Mouse (Mus musculus): ENCODE measurements around the gene Slc6a8. TPM values are rescaled to one million over a fixed set of nuclear protein-coding genes. Genes with fewer than 3 reads are reported as not detected.

The Slc6a8 gene
- polyA plus RNA-seq, 1 experiment from 2014 or later: 7.9 TPM

GRCm38 (mm10) chrX:73690917-73691629, 18.1 kb downstream of the Slc6a8 start:
- ATAC-seq (ENCODE audit: low FRiP score, low read depth): 0 out of 2 replicates have a peak, but pooled peaks have one; percentile 33
- no peak overlapping the region for H3K27ac ChIP-seq
- no peaks in the 10 kb centered on the region for H3K4me1 ChIP-seq
- 77% methylated on average over 5 of the region's 5 CpGs for WGBS
- peaks cover 9% of the 10 kb centered on the region for H3K36me3 ChIP-seq
- H3K4me3 ChIP-seq: no peak overlapping the region
- H3K4me2 ChIP-seq (replicated peaks): no peak overlapping the region
- H3K27me3 ChIP-seq (replicated peaks): no peaks in the 10 kb centered on the region
- no peak overlapping the region for H3K9ac ChIP-seq
- no peaks in the 10 kb centered on the region for H3K9me3 ChIP-seq

- ATAC-seq (ENCODE audit: low FRiP score, low read depth): no peak
- H3K4me2 ChIP-seq (replicated peaks): no peak overlapping the region
- WGBS: 86% methylated on average over 1 of the region's 1 CpGs
- H3K9ac ChIP-seq: no peak overlapping the region
- H3K4me1 ChIP-seq: no peaks in the 10 kb centered on the region
- peaks cover 6% of the 10 kb centered on the region; the same call in 1 of the 2 replicates for H3K36me3 ChIP-seq
- no peaks in the 10 kb centered on the region for H3K9me3 ChIP-seq
- no peaks in the 10 kb centered on the region for H3K27me3 ChIP-seq (replicated peaks)
- H3K4me3 ChIP-seq: no peak overlapping the region
- no peak overlapping the region for H3K27ac ChIP-seq
These were observed 27.5 kb downstream of the Slc6a8 start for GRCm38 (mm10) chrX:73700472-73700871.

GRCm38 (mm10) chrX:73715476-73716108, 42.6 kb downstream of the Slc6a8 start:
- H3K27me3 ChIP-seq (replicated peaks): no peaks in the 10 kb centered on the region
- H3K36me3 ChIP-seq: peaks cover 6% of the 10 kb centered on the region; the same call in 1 of the 2 replicates
- peak overlapping the region; percentile 66 for H3K4me2 ChIP-seq (replicated peaks)
- no peaks in the 10 kb centered on the region for H3K9me3 ChIP-seq
- H3K4me1 ChIP-seq: peaks cover 13% of the 10 kb centered on the region
- peak overlapping the region; percentile 45 for H3K9ac ChIP-seq
- peak; percentile 43 for ATAC-seq (ENCODE audit: low FRiP score, low read depth)
- H3K4me3 ChIP-seq: peak overlapping the region; percentile 46
- H3K27ac ChIP-seq: no peak overlapping the region
- WGBS: 32% methylated on average over 21 of the region's 21 CpGs

GRCm38 (mm10) chrX:73716109-73716661, 43.2 kb downstream of the Slc6a8 start, which contains the start of the genes Bcap31 and Abcd1:
TSS of gene Bcap31 (minus strand) at chrX:73716175.
TSS of gene Abcd1 (plus strand) at chrX:73716597.
- Histone ChIP-seq H3K4me3 (peak within 1 kb of the TSS; percentile 46), H3K27me3 (replicated peaks) (no peaks in the 10 kb centered on the region), H3K36me3 (0 out of 2 replicates have a peak, but pooled peaks cover under 1% of the 10 kb centered on the region), H3K4me1 (peaks cover 13% of the 10 kb centered on the region), H3K9me3 (no peaks in the 10 kb centered on the region), H3K4me2 (replicated peaks) (peak within 1 kb of the TSS; percentile 66), H3K27ac (peak within 1 kb of the TSS; percentile 15; the same call in 1 of the 2 replicates), H3K9ac (peak within 1 kb of the TSS; percentile 48)
- WGBS: 19% methylated on average over 43 of the region's 45 CpGs
- peak; percentile 92 for ATAC-seq (ENCODE audit: low FRiP score, low read depth)

- peak; percentile 42 for ATAC-seq (ENCODE audit: low FRiP score, low read depth)
- WGBS: 32% methylated on average over 30 of the region's 30 CpGs
- H3K36me3 ChIP-seq: no peaks in the 10 kb centered on the region
These were observed 44.0 kb downstream of the Slc6a8 start for GRCm38 (mm10) chrX:73716709-73717545.

GRCm38 (mm10) chrX:73717667-73718066, 44.7 kb downstream of the Slc6a8 start:
- Histone ChIP-seq H3K9me3 (no peaks in the 10 kb centered on the region), H3K4me3 (0 out of 2 replicates have a peak overlapping the region, but pooled peaks have one; percentile 46), H3K27ac (no peak overlapping the region), H3K4me1 (peaks cover 13% of the 10 kb centered on the region), H3K9ac (no peak overlapping the region), H3K27me3 (replicated peaks) (no peaks in the 10 kb centered on the region), H3K36me3 (no peaks in the 10 kb centered on the region), H3K4me2 (replicated peaks) (peak overlapping the region; percentile 66)
- no peak for ATAC-seq (ENCODE audit: low FRiP score, low read depth)
- WGBS: 80% methylated on average over 11 of the region's 11 CpGs

More at GRCm38 (mm10) chrX:73716709-73717545, 44.0 kb downstream of the Slc6a8 start:
- H3K9me3 ChIP-seq: no peaks in the 10 kb centered on the region
- peaks cover 13% of the 10 kb centered on the region for H3K4me1 ChIP-seq
- peak overlapping the region; percentile 46 for H3K4me3 ChIP-seq
- no peaks in the 10 kb centered on the region for H3K27me3 ChIP-seq (replicated peaks)
- H3K9ac ChIP-seq: peak overlapping the region; percentile 48
- H3K4me2 ChIP-seq (replicated peaks): peak overlapping the region; percentile 66
- no peak overlapping the region for H3K27ac ChIP-seq

- no peak overlapping the region for H3K9ac ChIP-seq
- H3K36me3 ChIP-seq: no peaks in the 10 kb centered on the region
- H3K4me3 ChIP-seq: no peak overlapping the region
- peaks cover 13% of the 10 kb centered on the region for H3K4me1 ChIP-seq
- no peaks in the 10 kb centered on the region for H3K27me3 ChIP-seq (replicated peaks)
- H3K27ac ChIP-seq: no peak overlapping the region
- no peaks in the 10 kb centered on the region for H3K9me3 ChIP-seq
- ATAC-seq (ENCODE audit: low FRiP score, low read depth): no peak
- 60% methylated on average over 3 of the region's 3 CpGs for WGBS
- H3K4me2 ChIP-seq (replicated peaks): peak overlapping the region; percentile 66
These were observed 45.3 kb downstream of the Slc6a8 start for GRCm38 (mm10) chrX:73718271-73718670.

GRCm38 (mm10) chrX:73718686-73719362, 45.9 kb downstream of the Slc6a8 start:
- Histone ChIP-seq H3K4me3 (no peak overlapping the region), H3K9ac (no peak overlapping the region), H3K27me3 (replicated peaks) (no peaks in the 10 kb centered on the region), H3K9me3 (no peaks in the 10 kb centered on the region), H3K36me3 (no peaks in the 10 kb centered on the region), H3K4me2 (replicated peaks) (peak overlapping the region; percentile 66), H3K27ac (no peak overlapping the region), H3K4me1 (peaks cover 13% of the 10 kb centered on the region)
- no peak for ATAC-seq (ENCODE audit: low FRiP score, low read depth)
- 46% methylated on average over 5 of the region's 5 CpGs for WGBS

GRCm38 (mm10) chrX:73730908-73731307, 58.0 kb downstream of the Slc6a8 start:
- Histone ChIP-seq H3K4me1 (no peaks in the 10 kb centered on the region), H3K27me3 (replicated peaks) (no peaks in the 10 kb centered on the region), H3K9me3 (no peaks in the 10 kb centered on the region), H3K4me2 (replicated peaks) (no peak overlapping the region), H3K9ac (no peak overlapping the region), H3K36me3 (no peaks in the 10 kb centered on the region), H3K4me3 (no peak overlapping the region), H3K27ac (no peak overlapping the region)
- WGBS: 63% methylated on average over 1 of the region's 1 CpGs
- ATAC-seq (ENCODE audit: low FRiP score, low read depth): no peak

All from neural tube, embryonic 12.5 days (tissue).